Mouse (Mus musculus) thymus, postnatal 14 days (tissue): ENCODE results near the gene Anxa6.
"Not testable (repeated sequence)": the region's sequence is repeated elsewhere in the genome, so short reads cannot be mapped to it uniquely, and the experiment has no call there.

ENCODE experiments used
- DNase-seq: peaks from one replicate; pipeline ENCODE4 v3.0.0; 2021

Gene Anxa6

DNA sequence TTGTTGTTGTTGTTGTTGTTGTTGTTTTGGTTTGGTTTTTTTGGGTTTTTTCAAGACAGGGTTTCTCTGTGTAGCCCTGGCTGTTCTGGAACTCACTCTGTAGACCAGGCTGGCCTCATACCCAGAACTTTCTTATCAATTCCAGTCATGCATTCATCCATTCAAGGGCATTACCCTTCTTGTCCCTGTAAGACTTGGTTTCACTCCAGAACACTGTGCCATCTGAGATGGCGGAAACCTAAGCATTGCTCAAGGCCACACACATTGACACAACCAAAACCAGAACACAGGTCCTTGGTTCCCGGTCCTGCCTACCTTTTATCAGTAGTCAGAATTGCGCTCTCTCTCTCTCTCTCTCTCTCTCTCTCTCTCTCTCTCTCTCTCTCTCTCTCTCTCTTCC, 75.5 kb downstream of the Anxa6 start:
- DNase-seq = not testable (repeated sequence)

GRCm38 (mm10) chr11:54956912-54957311, 76.3 kb downstream of the Anxa6 start:
- DNase-seq = peak; percentile 66

DNA sequence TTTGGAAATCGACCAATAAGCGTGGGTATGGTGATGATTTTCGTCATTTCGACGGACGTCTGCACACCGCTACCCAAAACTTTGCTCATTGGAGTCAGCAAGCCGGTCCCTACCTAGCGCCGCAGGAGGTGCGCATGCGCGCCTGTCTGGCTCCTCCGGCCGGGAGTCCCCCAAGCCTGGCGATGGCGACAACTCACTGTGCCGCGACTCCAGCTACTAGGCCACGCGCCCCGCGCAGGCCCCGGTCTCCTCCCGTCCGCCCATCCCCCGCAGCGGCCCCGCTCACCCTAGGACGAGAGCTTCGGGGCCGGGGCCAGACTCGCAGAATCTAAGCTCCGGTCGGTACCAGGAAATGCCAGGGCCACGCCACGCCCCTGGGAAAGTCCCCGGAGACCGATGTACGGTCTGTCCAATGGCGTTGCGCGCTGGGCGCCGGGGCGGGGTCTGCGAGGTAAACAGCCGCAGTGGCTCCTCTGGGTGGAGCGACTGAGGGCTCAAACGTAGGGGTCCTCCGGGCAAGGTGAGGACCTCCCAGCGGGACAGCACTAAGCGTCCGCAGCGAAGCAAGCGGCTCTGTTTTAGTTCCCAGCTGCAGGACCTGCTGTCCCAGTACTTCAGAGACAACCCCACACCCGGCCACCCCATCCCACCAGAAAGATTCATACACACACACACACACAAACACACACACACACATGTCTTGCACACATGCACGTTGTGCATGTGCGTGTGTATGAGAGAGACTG, 77.3 kb downstream of the Anxa6 start:
- peak; percentile 99 for DNase-seq

DNA sequence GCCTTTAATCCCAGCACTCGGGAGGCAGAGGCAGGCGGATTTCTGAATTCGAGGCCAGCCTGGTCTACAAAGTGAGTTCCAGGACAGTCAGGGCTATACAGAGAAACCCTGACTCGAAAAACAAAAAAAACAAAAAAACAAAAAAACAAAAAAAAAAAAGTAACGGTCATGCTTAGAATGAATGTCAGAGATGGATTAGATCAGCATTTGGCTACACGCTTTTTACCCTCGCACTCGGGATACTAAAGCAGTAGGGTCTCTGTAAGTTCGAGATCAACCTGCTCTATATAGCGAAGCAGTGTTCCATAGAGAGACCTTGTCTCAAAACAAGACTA, 77.9 kb downstream of the Anxa6 start:
- DNase-seq = not testable (repeated sequence)

GRCm38 (mm10) chr11:54954716-54955115, 78.5 kb downstream of the Anxa6 start:
- no peak for DNase-seq

DNA sequence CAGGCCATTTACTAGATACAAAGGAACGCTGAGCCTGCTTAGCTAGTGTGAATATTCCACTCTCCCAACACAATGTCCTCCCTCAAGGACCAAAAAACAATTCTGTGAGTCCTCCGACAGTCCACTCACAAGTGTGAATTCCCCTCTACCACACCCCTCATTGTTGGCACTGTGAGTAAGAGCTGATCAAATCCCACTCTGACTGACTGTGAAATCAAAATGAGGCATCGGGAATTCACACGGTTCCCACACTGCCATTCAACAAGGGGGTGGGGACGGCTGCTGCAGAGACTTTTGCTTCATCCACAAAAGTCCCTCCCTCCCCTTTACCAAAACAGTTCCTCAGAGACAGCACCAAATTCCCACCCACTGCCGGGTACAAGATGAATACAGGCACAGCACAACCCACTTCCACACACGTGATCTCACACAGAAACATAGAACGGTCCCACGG, 79.2 kb downstream of the Anxa6 start:
- DNase-seq = no peak

GRCm38 (mm10) chr11:54952651-54953050, 80.6 kb downstream of the Anxa6 start:
- DNase-seq = no peak

GRCm38 (mm10) chr11:54950684-54951083, 82.6 kb downstream of the Anxa6 start:
- DNase-seq = no peak

- no peak for DNase-seq
Measured at GRCm38 (mm10) chr11:54949717-54950116, 83.5 kb downstream of the Anxa6 start.

DNA sequence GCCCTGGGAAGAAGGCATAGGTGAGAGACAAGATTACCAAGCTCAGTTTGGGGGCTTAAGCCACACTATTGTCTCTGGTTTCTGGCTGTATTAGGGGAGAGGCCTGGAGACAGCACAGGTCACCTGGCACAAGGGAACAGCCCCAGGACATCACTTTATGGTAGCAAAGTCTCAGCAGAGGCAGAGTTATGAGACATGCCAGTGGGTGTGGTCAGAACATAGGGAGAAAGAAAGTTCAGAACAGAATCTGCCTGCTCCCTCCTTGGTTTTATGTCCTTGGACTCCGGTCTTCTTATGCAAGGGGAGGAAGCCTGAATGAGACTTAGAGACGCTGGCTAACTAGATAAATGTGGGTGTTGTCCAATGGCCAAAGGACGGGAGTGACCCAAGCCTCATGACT, 88.5 kb downstream of the Anxa6 start:
- no peak for DNase-seq

- DNase-seq = no peak
Measured at GRCm38 (mm10) chr11:54940056-54940455, 93.2 kb downstream of the Anxa6 start.

GRCm38 (mm10) chr11:54939501-54939900, 93.7 kb downstream of the Anxa6 start:
- no peak for DNase-seq

- DNase-seq = no peak
Measured at GRCm38 (mm10) chr11:54936771-54937140, 96.5 kb downstream of the Anxa6 start.

- no peak for DNase-seq
Measured at GRCm38 (mm10) chr11:54936035-54936770, 97.0 kb downstream of the Anxa6 start.

DNA sequence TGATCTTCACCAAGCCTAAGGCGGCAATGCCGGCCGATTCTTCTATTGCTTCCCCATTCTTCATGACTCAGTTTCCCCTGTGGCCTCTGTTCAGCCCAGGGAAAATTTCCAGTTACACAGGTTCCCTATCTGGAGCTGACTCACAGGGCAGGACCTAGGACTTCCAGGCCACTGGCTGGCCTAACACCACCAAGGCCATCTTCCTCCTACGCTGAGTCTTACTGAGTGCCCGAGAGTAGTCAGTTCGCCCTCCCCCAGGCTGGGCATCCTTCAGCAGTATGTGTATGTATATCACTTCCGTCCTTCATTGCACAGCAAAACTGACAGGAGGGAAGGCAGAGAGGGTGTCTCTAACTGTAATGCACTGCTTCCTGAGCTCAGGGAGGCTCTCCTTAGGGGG, 99.0 kb downstream of the Anxa6 start:
- no peak for DNase-seq

DNA sequence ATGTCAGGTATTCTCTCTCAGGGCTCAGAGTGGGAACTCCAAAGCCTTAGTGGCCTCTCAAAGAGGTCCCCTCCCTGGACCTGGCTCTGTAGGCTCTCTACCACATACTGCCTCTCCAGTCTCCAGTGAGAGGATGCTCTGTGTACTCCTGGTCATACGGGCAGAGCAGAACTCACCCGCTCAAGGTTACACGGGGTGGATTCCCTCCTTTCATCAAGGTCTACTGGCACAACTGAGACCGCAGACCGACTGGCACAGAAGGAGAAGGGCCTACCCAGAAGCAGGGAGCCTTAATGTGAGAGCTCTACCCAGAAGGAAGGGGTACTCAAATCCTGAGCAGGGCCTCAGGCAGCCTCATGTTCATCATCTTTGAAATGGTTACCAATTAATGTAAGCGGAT, 100.7 kb downstream of the Anxa6 start:
- DNase-seq = no peak

DNA sequence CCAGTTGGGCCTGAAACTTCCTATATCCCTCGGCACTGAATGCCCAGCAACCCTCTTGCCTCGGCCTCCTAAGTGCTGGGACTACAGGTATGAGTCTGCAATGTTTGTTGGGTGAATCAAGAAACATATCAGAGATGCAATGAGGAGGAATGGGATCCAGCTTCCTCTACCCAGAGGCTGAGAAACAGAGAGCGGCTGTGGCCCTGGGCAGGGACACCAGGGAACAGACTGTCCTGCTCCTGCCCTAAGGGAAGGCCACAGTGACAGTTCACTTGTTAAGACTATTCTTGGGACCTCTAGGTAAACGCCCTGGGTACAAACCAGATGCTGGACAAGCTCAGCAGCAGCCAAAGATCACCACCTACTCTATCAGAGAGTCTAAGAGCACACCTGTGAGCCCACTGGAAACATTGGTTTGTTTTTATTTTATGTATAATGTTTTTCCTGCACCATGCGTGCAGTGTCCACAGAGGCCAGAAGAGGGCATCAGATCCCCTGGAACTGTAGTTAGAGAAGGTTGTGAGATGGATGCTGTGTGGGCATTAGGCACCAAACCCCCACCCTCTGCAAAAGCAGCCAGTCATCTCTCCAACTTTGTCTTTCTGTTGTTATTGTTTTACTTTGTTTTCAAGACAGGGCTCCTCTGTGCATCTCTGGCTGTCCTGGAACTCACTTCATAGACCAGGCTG, 101.7 kb downstream of the Anxa6 start:
- peak; percentile 75 for DNase-seq

GRCm38 (mm10) chr11:54930318-54930979, 102.8 kb downstream of the Anxa6 start:
- peak; percentile 31 for DNase-seq

DNA sequence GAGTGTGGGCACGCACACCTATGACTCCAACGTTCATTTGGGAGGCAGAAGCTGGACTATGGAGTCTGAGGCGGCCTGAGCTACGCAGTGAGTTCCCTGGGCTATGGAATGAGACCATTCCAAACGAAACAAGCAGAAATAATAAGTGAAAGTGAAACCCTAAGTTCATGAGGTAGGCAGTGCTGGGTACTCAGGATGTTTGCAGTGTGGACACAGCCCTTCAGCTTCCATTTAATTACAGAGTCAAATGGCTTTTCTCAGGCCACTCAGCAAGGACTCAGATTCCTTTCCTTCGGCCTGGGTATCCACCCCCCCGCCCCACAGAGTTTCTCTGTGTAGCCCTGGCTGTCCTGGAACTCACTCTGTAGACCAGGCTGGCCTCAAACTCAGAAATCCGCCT, 103.5 kb downstream of the Anxa6 start:
- DNase-seq = no peak

GRCm38 (mm10) chr11:54929290-54929689, 104.0 kb downstream of the Anxa6 start:
- DNase-seq = no peak
